Mouse (Mus musculus) gastrocnemius, postnatal 4 days (tissue): ENCODE measurements around the gene C77080. TPM values are rescaled to one million over a fixed set of nuclear protein-coding genes. Genes with fewer than 3 reads are reported as not detected.

Source experiments
- DNase-seq, 2 experiments: peaks; one replicate each; pipeline ENCODE4 v3.0.0; 2021 to 2022; ENCODE audit warnings: low spot score in 2 of 2, mixed read lengths in 2 of 2
- total RNA-seq, 2 experiments: library from RNA; stranded (reverse); gene quantifications; 2 replicates each; pipeline ENCODE4 v1.2.3; 2021

Gene C77080
- total RNA-seq, 2 experiments from 2014 or later: 8.2 to 9.7 TPM

DNA sequence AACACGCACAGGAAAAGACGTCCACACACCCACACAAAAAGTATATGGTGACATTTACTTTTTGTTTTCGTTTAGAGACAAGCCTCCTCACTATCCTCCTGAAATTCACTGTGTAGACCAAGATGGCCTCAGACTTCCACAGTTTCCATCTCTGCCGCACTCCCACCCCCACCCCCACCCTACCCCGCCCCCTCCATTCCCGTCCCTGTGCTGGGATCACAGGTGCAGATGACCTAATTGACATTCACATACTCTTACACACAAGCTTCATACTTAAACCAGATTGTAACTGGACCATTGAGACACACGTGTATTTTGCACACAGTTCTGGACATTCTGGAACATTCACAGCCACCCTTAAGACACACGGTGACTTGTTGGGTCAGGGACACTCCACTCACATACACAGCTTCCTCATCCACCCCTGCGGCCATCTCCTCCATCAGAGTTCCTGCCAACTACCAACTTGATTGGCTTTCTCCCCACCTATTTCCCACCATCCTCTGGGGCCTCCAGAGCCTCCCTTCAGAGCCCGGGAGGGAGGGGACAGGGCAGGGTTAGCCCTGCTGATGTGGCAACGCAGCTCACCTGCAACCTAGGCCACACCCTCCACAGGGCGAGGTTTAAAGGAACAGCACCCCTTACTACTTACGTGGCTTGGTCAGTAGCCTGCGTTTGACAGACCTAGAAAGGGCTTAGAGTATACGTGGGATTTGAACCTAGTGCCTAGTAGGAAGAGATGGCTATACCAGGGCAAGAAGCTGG is 11.0 kb upstream of the C77080 start:
- DNase-seq: no peak

DNA sequence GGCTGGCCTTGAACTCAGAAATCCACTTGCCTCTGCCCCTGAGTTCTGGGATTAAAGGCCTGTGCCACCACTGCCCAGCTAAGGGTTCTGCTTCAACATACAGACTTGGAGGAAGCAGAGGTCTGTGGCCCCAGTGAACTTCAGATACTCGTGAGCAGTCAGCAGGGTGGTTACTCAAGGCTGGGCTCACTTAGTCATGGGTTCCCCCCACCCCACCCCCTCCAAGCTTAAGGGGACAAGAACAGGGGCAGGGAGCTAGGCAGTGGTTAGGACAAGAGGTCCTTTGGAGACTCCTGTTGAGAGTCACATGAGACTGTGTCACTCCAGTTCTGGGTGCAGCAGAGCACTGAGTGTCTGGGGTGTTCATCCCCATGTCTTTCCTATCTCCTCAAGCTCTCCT is 7.5 kb upstream of the C77080 start:
- no peak for DNase-seq

DNA sequence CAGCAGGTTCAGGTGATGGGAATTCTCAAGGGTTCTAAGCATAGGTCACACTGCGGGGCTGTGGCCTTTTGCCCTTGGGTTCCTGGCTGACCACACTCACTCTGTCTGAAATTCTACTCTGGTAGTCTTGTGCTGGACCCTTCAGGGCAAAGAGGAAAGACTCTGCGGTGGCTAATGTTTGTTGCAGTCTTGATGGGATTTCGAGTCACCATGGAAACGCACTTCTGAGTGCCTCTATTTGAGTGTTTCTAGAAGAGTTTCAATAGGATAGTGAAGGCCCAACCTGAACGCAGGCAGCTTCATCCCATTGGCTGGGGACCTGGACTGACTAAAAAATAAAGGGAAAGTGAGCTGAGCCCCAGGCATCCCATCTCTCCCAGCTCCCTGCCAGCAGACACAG is 5.6 kb upstream of the C77080 start:
- DNase-seq: no peak

DNA sequence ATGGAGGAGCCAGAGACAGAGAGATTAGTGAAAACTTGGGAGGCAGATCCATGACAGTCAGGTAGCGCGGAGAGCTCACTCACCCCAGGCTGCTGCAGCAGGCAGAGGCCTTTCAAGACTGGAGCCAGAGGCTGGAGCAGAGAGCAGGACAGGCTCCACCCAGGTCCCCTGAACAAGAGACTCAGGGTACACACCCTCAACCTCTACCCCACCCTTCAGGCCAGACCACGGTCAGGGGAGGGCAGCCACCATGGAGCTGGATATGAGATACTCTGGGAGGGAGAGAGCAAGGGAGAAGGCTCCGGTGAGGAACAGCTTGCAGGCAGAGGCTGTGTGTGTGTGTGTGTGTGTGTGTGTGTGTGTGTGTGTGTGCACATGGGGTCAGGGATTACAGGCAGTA is 5.0 kb upstream of the C77080 start:
- DNase-seq: no peak

DNA sequence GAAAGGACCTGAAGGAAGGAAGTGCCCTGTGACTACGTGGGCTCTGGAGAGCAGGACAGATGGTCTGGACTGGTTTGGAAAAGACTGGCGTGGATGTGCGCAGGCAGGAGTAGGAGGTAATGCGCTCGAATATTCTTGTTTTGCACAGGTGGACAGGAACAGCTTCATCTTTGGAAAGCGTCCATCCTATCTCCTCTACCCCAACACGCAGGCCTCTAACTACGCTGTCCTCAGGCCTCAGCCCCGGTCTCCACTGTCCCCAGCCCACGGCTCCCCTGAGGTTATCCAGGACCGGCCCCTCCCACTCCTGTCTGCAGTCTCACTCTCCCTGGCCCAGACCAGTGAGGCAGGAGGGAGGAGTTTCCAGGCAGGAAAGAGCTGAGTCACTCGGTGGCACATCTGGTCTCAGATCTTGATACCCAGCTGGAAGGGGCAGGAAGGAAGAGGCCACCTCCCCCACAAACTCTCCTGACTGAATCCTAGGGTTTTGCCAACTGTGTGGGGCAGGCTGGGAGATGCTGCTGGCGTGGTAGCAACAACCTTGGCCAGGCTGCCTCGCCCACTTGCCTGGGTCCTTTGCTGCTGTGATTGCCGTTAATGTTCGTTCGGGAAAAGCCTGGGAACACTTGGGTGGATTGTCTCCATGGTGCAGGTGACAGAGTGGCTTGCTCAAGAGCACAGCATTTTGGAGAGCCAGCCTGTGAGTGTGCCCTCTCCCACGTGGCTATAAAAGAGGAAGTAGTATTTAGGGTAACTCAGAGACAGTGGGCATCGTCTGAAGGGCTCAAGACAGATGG is 2.2 kb upstream of the C77080 start:
- peak in 1 of 2 experiments; percentile 24 for DNase-seq

DNA sequence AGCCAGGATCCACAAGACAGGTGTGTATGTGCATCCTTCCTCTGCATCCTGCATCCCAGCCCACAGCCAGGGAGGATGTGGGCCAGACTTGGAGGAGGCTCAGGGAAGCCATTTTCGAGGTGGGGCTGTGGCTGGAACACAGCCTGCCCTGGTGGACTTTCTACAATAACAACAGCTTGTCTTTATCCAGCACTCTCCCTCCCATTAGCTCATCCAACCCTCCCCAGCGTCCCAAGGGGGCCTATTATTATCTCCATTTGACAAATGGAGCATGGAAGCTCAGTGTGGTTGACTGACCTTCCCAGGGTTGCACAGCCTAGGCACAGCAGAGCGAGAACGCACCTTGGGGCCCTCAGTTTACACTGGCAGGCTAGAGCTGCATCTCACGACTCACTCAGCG is 526 bp downstream of the C77080 start:
- DNase-seq: no peak

DNA sequence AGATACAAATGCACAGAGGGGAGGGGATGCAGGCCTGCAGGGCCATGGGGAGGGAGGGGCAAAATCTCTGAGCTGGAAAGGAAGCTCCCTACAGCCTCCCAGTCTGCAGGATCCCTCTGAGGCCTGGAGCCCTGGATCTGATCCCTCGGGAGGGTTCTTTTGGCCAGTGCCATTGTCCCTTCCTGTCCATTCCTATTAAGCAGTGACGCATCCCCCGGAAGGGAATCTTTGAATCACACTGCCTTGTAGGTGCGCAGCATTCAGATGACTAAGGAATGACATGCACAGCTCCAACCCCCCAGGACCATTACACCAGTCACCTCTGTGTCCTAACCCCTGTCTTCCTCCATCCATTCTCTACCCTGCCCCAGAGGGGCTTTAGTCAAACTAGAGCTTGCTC is 2.1 kb downstream of the C77080 start:
- no peak for DNase-seq

DNA sequence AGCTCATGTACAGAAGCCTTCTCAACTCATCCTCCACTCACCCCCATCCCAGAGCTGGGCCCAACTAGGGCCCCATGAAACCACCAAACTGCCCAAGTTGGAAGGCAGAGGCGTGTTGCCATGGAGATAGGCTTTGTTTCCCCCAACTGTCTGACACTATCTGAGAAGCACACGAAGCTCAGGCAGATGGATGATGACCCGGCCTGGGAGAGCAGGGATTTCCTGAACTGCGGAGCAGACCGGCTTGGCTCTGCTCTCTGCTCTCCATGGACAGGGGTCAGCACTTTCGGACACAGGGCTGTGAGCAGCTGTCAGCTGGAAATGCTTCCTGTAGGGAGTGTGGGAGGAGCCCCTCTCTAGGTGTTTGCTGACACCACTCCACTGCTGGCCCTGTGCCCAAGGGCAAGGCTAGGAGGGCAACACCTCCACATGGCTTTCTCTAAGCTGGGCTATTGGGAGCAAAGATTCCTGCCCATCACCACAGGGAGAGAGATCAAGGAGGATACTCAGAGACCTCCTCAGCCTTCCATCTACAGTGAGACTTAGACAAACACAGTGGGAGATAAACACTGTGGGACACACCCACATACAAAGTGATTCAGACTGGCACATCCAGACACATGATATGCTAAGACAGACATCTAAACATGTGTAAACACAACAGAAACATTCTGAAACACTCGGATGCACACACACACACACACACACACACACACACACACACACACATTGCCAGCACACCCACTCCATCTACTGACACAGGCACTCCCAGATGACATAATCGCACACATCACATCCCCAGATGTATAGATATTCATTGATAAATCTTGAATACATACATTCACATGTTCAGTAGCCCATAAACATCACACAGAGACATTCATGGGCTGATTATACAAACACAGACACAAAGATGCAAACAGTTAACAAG is 4.5 kb downstream of the C77080 start:
- peak in 1 of 2 experiments; percentile 35 for DNase-seq

DNA sequence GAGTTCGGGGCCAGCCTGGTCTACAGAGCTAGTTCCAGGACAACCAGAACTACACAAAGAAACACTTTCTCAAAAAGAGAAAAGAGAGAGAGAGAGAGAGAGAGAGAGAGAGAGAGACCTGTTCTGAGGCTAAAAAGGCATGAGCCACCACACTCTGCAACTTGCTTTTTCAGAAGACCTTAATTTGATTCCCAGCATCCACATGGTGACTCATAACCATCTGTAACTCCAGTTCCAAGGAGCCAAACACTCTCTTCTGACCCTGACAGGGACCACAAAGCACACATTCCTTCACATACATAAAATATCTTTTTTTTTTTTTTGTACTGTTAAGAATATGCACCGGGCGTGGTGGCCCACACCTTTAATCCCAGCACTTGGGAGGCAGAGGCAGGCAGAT is 6.6 kb downstream of the C77080 start:
- DNase-seq: no peak

DNA sequence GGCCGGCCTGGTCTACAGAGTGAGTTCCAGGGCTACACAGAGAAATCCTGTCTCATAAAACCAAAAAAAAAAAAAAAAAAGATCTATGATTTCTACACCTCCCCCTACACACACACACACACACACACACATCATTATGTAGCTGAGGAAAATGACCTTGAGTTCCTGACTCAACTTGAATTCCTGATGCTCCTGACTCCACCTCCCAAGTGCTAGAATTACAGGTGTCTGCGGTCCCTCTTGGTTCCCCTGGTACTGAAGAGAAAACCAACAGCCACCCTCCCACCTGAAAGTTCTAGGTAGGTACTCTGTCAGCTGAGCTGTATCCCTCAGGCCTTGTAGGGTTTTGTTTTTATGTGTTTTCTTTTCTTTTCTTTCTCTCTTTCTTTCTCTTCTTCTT is 8.7 kb downstream of the C77080 start:
- DNase-seq: no peak

DNA sequence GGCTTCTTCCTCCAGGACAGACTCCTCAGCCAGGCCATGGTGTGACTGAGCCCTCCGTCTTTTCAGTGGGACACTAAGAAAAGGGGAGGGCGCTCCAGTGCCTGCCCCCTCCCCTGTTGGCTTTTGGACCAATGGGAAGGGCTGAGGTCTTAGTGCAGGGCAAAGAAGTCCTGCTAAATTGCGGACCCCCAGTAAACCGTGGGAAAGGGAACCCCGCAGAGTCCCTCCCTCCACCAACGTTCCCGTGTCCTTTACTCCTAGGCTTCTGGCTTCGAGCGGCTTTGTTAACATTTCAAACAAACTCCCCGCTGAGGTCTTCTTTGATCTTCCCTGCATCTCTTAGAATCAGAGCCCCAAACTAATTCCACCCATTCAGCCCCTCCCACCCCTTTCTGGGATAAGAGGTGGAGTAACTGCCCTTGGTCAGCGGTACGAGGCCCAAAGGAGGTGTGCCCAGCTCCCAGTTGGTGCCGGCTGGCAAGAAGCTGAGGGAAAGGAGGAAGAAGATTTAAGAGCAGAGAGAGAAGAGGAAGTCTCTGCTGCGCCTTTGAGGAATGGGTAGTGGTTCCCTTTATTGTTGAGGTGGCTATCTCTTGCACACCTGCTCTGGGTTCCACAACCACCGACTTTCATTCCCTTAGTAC is 9.6 kb downstream of the C77080 start:
- DNase-seq: no peak

DNA sequence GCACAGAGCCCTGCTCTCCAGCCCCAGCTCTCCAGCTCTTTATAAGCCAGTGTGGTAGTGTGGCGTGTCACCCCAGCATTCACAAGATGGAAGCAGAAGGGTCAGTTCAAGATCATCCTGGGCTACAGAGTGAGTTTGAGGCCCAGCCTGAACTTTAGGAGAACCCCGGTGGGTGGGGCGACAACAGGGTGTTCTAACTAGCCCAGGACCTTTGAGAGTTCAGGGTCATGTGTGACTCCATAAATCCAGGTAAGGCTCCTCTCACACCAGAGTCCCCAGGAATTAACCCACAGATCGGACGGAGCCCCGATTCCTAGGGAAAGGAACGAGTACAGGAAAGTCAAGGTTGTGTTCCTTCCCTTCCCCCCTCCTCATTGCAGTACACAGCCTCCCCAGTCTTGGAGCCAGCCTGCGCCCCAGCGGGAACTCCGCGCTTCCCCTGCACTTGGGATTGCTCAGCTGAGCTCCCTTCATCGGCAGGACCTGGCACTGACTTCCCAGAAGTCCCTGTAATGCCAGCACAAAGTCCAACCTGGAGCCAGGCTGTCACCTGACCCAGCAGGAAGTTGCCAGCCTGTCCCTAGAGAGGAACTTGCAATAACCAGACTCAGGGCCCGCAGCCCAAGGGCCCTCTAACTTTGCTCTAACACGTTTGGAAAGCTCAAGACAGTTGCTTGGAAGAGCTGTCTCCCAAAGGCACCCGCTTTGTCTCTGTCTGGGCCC is 10.3 kb downstream of the C77080 start:
- no peak for DNase-seq

DNA sequence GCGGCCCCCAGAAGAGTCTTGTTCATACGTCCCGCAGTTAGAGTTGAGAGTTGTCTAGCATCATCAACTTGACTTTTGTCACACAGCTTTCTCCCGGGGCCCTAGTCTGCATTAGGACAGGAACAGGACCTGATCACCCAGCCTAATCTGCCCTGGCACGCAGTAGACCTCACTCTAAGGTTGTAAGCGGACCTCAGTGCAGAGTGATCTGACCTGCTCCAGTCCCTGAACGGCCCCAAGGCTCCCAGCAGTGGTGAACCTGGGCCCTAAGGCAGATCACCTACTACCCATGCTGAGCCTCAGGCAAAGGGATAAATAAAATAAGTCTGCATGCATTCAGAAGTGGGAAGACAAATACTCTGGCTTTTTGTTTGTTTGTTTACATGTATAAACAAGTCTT is 11.9 kb downstream of the C77080 start:
- no peak for DNase-seq

DNA sequence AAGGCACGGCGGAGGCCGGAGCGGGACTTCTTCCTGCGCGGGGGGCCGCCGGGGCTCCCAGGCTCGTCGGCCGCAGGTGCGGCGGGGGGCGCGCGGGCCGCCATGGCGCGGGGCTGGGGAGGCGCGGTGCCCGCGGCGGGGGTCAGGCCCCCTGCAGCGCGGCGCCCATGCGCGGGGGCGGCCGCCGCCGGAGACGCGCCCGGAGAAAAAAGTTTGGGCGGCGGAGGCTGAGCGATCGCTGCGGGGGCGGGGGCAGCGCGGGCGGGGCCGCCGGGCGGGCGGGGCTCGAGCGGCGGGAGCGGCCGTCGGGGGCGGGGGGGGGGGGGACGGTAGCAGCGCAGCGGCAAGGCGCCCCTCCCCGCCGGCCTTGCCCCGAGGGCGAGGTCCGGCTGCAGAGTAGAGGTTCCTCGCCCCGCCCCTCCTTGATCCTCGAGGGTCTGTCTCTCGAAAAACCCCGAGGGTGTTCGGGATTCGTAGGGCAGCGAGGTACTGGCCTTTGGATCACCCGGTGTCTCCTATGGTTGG is 12.9 kb downstream of the C77080 start:
- DNase-seq: no peak

DNA sequence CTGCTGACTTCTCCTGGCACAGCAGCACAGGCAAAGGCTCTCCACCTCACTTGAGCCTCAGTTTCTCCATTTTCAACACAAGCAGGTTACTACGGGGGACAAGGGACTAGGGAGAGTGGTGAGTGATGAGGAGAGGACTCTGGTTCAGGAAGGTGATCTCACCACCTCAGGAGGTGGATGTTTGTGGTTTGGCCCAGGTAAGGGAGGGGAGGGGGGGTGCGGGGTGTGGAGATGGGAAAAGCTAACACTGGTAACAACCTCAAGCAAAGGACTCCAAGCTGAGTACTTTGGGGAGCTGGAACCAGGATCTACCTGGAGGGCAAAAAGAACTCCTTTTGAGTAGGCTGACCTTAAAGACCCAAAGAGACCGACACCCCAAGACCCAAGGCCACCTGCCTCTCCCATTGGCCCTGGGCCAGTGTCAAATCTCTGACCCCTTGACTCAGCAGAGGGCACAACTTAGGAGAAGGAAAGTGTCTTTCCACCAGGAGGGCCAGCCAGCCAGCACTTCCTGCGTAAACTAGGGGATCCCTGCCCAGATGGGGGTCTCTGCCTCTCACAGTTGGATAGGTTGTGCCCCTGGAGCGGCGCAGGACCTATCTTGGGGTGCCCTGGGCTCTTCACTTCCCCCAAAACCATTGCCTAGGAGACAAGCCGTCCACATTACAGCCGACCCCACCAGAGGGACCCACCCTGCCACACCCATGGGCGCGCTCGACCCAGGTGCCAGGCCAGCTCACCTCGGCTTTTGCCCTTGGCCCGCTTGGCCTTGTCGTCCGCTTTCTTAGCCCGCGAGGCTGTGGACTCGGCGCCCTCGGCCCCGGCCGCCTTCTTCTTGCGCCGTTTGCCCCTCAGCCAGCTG is 13.6 kb downstream of the C77080 start:
- DNase-seq: no peak

DNA sequence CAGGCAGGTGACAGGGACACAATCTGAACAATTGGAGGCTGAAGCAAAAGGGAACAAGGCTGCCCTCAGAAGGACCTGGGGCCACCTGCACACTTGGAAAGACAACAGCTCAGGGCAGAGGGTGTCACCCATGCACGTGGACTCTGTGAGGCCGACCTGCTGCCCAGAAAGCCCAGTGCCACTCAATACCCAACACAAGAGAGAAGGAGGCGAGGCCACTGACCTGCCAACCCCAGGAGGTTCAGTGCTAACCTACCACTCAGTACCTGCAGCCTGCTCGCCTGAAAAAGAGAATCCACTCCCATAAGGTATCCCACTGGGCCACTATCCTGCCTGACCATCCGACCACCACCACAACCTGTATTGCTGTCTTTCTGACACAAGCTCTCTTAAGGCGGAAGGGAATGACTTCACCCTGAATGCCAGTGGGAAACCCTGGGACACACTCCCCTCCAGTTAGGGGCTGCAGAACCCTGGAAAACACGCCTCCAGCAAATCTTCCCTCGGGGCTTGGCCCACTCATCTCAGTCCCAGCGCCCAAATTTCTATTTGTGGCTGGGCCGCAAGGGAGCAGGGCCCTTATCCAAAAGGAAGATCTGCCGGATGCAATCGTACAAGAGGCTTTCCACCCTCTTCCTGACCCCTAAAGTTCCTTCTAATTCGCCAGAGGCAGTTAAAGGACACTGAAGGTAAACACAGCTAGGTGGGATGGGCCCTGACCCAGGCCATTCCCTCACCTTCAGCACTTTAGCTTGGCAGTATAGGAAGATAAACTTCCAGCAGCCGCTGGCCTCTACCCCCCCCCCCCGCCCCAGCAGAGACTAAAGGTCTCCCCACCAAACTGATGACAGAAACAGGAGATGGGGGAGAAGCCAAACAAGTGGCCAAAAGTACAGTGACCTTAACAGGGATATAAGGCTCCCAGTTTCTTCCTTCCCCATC is 14.6 kb downstream of the C77080 start:
- no peak for DNase-seq

DNA sequence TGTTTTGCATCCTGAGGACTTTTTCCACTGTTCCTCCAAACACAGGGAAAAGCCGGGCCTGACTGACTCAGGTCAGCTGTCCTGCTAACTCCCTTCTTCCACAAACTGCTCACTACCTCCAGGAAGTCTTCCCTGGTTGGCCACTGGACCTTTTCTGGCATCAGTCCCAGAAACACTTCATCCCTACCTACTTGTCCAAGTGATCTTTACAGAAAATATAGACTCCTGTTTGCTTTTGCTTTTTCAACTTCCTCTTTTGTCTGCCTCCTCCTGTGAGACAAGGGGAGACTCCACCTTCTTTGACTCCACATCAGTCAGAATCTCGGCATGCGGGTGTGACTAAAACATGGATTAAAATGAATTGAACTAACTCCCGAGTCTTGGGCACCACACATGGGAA is 16.4 kb downstream of the C77080 start:
- DNase-seq: no peak

DNA sequence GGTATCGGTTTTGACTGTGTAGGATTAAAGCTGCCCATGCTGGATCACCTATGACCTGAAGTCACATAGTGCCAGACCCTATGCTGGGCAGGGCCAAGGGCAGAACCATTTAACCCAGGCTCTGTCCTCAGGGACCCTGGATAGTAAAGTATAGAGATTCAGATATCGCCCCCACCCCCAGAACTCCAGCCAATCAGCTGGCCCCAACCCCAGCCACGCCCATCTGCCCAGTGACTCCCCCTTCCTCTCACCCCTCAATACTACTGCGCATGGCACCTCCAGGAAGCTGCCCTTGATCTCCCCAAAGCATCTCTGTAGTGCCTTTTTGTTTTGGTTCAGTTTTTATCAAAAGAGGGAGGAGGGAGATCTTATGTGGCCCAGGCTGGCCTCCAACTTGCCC is 18.4 kb downstream of the C77080 start:
- DNase-seq: no peak
